Mouse (Mus musculus): Measurements from ENCODE around the gene Baiap2l1. TPM values are rescaled to one million over a fixed set of nuclear protein-coding genes. Genes with fewer than 3 reads are reported as not detected.

Baiap2l1 gene
- polyA plus RNA-seq, 2 experiments: 7.4 to 9.2 TPM

DNA sequence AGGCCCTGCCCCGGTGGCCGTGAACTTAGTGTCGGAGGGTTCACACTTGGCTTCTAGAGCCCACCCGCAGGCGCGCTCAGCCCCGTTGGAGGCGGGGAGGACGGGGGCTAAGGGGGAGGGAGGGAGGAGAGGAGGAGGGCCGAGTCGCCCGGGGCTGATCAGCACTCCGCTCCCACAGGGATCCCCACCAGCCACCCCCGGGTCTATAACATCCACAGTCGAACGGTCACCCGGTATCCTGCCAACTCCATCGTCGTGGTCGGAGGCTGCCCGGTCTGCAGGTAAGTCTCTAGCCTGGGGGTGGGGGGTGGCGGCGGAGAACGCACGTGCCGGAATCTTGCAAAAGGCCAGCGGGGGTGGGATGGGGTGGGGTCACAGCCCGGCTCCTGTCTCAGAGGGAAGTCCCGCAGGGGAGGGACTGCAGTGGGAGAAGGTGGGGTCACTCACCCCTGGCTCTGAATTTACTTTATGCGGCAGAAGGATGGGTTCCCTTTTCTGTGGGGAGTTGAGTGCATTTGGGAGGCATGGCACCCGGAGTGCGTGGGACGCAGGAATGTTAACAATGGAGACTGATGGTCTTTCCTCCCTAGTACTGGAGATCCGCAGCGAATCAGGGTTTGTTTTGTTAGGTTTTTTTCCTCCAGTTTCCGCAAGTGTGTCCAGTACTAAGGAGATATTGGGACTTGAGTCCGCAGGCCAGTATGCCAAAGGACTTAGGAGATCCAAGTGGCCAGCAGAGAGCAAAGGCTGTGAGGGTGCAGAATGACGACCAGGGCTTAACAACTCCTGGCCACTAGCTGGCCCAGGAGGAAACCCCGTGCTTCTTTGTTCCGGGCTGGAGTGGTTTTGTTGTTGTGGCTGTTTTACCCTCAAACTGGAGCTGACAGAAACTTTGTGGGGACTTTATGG lies 102.0 kb downstream of the Baiap2l1 start:
- DNase-seq (ENCODE audit: low spot score) (peak; percentile 35), ATAC-seq (ENCODE audit: low FRiP score, low read depth) (peak; percentile 42)
- H3K4me1 ChIP-seq (ENCODE audit: control insufficient read depth, insufficient read depth, low read length): peaks cover 41% of the 10 kb centered on the region
- H3K4me3 ChIP-seq (replicated peaks; ENCODE audit: low read length): peak overlapping the region; percentile 95
- H3K36me3 ChIP-seq (ENCODE audit: control insufficient read depth, insufficient read depth, low read length): peaks cover 17% of the 10 kb centered on the region; the same call in 1 of the 2 replicates
- peak overlapping the region; percentile 90 for H3K27ac ChIP-seq (replicated peaks; ENCODE audit: low read depth, low read length)
- H3K9ac ChIP-seq (ENCODE audit: low read depth, low read length, severe bottlenecking): peak overlapping the region; percentile 95
- under 1% methylated on average over 31 of the region's 40 CpGs for WGBS
- H3K27me3 ChIP-seq (ENCODE audit: control insufficient read depth, insufficient read depth, low read length): no peaks in the 10 kb centered on the region
- H3K4me2 ChIP-seq (replicated peaks; ENCODE audit: low read depth, low read length, severe bottlenecking): peak overlapping the region; percentile 75
- no peak for TF ChIP-seq POLR2A (IDR thresholded peaks at IDR 0.05; ENCODE audit: borderline replicate concordance, extremely low read depth, insufficient read depth, insufficient read length)
- no peaks in the 10 kb centered on the region for H3K9me3 ChIP-seq (ENCODE audit: control insufficient read depth, low read length)

GRCm38 (mm10) chr5:144254811-144255631 lies 102.9 kb downstream of the Baiap2l1 start:
- DNase-seq (ENCODE audit: low spot score) (peak; percentile 88), ATAC-seq (ENCODE audit: low FRiP score, low read depth) (peak; percentile 91)
- Histone ChIP-seq H3K4me3 (replicated peaks; ENCODE audit: low read length) (peak overlapping the region; percentile 95), H3K27ac (replicated peaks; ENCODE audit: low read depth, low read length) (peak overlapping the region; percentile 90), H3K4me1 (ENCODE audit: control insufficient read depth, insufficient read depth, low read length) (peaks cover 41% of the 10 kb centered on the region), H3K9me3 (ENCODE audit: control insufficient read depth, low read length) (no peaks in the 10 kb centered on the region), H3K36me3 (ENCODE audit: control insufficient read depth, insufficient read depth, low read length) (peaks cover 10% of the 10 kb centered on the region; the same call in 1 of the 2 replicates), H3K27me3 (ENCODE audit: control insufficient read depth, insufficient read depth, low read length) (no peaks in the 10 kb centered on the region), H3K4me2 (replicated peaks; ENCODE audit: low read depth, low read length, severe bottlenecking) (peak overlapping the region; percentile 75), H3K9ac (ENCODE audit: low read depth, low read length, severe bottlenecking) (peak overlapping the region; percentile 95)
- TF ChIP-seq POLR2A (IDR thresholded peaks at IDR 0.05; ENCODE audit: borderline replicate concordance, extremely low read depth, insufficient read depth, insufficient read length): 0 out of 2 replicates have a peak, but pooled peaks have one; percentile 37
- WGBS: under 1% methylated on average over 28 of the region's 84 CpGs

DNA sequence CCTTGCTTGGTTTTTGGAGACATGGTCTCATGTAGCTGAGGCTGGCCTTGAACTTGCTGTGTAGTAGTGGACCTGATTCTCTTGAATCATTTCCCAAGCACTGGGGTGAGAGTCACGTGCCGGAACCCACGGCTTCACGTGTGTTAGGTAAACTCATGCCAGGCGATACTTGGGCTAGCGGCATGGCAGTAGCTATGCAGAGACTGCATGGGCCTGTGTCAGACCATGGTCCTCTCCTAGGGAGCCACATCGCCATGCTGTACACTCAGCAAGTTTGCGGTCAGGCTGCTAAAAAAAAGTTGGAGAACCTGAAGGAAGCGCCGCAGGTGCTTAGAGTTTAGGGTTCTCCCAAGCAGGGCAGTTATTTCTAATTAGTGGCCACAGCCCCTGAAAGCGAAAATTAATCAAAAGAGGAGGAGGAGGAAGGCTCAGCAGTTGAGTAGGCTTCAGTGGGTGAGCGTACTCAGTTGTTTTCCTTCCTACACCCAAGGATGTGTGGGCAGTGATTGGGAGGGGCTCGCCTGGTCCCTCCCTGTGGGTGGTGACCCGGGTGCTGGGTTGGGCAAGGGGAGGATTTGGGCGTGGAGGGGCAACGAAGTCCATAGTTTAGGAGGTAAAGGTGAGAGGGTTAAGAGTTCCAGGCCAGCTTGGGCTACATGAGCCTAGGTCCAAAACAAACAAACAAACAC lies 103.6 kb downstream of the Baiap2l1 start:
- Histone ChIP-seq H3K36me3 (ENCODE audit: control insufficient read depth, insufficient read depth, low read length) (peaks cover 4% of the 10 kb centered on the region; the same call in 1 of the 2 replicates), H3K4me3 (replicated peaks; ENCODE audit: low read length) (peak overlapping the region; percentile 95), H3K27ac (replicated peaks; ENCODE audit: low read depth, low read length) (no peak overlapping the region), H3K9me3 (ENCODE audit: control insufficient read depth, low read length) (no peaks in the 10 kb centered on the region), H3K27me3 (ENCODE audit: control insufficient read depth, insufficient read depth, low read length) (no peaks in the 10 kb centered on the region), H3K4me1 (ENCODE audit: control insufficient read depth, insufficient read depth, low read length) (peaks cover 36% of the 10 kb centered on the region), H3K9ac (ENCODE audit: low read depth, low read length, severe bottlenecking) (no peak overlapping the region), H3K4me2 (replicated peaks; ENCODE audit: low read depth, low read length, severe bottlenecking) (peak overlapping the region; percentile 75)
- DNase-seq (ENCODE audit: low spot score) (no peak), ATAC-seq (ENCODE audit: low FRiP score, low read depth) (peak; percentile 9; the same call in 1 of the 2 replicates)
- TF ChIP-seq POLR2A (IDR thresholded peaks at IDR 0.05; ENCODE audit: borderline replicate concordance, extremely low read depth, insufficient read depth, insufficient read length): no peak
- 53% methylated on average over 16 of the region's 16 CpGs for WGBS

GRCm38 (mm10) chr5:144253212-144253611 lies 104.7 kb downstream of the Baiap2l1 start:
- ATAC-seq (ENCODE audit: low FRiP score, low read depth): no peak
- no peak for DNase-seq (ENCODE audit: low spot score)
- peaks cover 25% of the 10 kb centered on the region for H3K4me1 ChIP-seq (ENCODE audit: control insufficient read depth, insufficient read depth, low read length)
- H3K4me3 ChIP-seq (replicated peaks; ENCODE audit: low read length): no peak overlapping the region
- no peak overlapping the region for H3K27ac ChIP-seq (replicated peaks; ENCODE audit: low read depth, low read length)
- 74% methylated on average over 4 of the region's 4 CpGs for WGBS
- H3K4me2 ChIP-seq (replicated peaks; ENCODE audit: low read depth, low read length, severe bottlenecking): no peak overlapping the region
- no peaks in the 10 kb centered on the region for H3K9me3 ChIP-seq (ENCODE audit: control insufficient read depth, low read length)
- no peak overlapping the region for H3K9ac ChIP-seq (ENCODE audit: low read depth, low read length, severe bottlenecking)
- H3K36me3 ChIP-seq (ENCODE audit: control insufficient read depth, insufficient read depth, low read length): no peaks in the 10 kb centered on the region
- no peak for TF ChIP-seq POLR2A (IDR thresholded peaks at IDR 0.05; ENCODE audit: borderline replicate concordance, extremely low read depth, insufficient read depth, insufficient read length)
- H3K27me3 ChIP-seq (ENCODE audit: control insufficient read depth, insufficient read depth, low read length): no peaks in the 10 kb centered on the region

Data from limb, embryonic 14.5 days (tissue).